Mouse (Mus musculus): ENCODE results near the gene Hist1h2ah.

Hist1h2ah gene

GRCm38 (mm10) chr13:22008707-22009106 is 26.7 kb downstream of the Hist1h2ah start:
- no peak for DNase-seq

- no peak for DNase-seq
Observed at GRCm38 (mm10) chr13:22007872-22008271, 27.5 kb downstream of the Hist1h2ah start.

- no peak for DNase-seq
Observed at GRCm38 (mm10) chr13:22007121-22007510, 28.3 kb downstream of the Hist1h2ah start.

GRCm38 (mm10) chr13:22006334-22007120 is 28.8 kb downstream of the Hist1h2ah start:
- peak; percentile 44 to 46 for DNase-seq

- DNase-seq, result peak; percentile 36 to 54
Observed at GRCm38 (mm10) chr13:22005605-22006333, 29.6 kb downstream of the Hist1h2ah start.

GRCm38 (mm10) chr13:22001823-22002222 is 33.5 kb downstream of the Hist1h2ah start:
- DNase-seq, result no peak

DNA sequence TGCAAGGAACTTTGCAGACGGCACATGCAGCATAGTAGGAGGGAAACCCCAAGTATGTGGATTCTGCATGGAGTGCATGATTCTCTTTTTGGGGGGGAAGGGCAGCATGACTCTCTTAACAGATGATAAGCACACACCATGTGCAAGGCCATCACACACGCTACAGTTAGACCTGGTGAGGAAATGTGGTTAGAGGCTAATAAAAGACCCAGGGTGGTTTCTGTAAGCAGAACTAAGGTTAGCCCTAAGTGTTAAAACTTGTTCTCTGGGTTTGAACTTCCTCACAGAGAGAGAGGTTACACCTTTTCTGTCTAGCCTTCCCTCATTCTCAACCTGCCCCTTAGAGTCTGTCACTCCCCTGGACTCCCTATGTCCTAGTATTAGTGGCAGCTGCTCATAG is 34.0 kb downstream of the Hist1h2ah start:
- DNase-seq, result no peak

DNA sequence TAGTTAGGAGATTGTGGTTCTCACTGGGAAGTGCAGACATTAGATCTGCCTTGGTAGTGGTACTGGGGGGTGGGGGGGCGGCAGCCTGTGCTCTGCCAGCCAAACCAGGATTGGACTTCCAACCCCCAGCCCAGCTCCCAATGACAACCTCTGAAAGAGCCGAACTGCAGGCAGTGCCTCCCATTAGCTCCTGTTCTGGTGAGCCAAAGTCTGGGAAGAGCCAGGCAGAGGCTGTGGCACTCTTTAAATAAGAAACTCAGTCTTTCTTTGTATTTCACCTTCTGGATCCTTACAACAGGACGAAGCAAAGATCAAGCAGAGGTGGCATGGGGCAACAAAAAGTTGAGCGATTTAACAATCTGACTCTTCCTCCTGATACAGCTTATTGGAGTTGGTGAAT is 36.2 kb downstream of the Hist1h2ah start:
- no peak for DNase-seq

DNA sequence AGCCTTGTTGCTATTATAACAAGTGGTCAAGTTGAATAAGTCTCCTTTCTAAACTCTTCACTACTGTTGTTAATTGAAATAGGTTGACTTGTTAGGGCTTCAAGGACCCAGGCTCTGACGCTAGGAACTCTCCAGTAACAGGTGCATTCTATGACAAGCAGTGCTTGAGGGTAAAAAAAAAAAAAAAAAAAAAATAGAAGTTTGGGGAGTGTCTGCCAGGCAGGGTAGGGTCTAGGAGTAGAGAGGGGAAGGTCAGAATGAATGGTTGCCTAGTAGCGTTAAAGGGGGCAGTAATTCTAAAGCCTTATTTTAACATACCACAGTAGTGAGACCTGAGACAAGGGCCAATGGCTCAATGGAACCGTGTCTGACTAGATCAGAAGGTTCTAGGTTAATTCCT is 37.0 kb downstream of the Hist1h2ah start:
- DNase-seq, result no peak

DNA sequence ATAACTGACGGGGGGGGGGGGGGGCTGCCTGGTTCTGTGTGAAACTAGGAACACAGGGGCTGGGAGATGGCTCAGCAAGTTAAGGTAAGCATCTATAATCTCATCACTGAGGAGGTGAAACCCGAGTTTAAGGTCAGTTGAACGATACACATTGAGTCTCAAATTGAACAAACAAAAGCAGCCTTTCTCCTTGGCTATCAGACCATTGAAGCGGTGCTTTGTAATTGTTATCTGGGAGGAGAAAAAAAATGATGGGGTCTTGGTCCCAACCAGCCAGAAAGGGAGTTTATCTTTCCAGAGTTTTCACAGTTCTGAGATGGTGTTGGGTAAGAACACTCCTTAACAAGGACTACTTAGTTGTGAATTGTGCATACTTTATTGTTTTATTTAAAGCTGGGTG is 37.5 kb downstream of the Hist1h2ah start:
- no peak for DNase-seq

GRCm38 (mm10) chr13:21997201-21997820 is 38.1 kb downstream of the Hist1h2ah start:
- peak in 1 of 2 experiments; percentile 43 for DNase-seq

- DNase-seq, result peak in 1 of 2 experiments; percentile 37
Observed at GRCm38 (mm10) chr13:21996840-21997185, 38.6 kb downstream of the Hist1h2ah start.

DNA sequence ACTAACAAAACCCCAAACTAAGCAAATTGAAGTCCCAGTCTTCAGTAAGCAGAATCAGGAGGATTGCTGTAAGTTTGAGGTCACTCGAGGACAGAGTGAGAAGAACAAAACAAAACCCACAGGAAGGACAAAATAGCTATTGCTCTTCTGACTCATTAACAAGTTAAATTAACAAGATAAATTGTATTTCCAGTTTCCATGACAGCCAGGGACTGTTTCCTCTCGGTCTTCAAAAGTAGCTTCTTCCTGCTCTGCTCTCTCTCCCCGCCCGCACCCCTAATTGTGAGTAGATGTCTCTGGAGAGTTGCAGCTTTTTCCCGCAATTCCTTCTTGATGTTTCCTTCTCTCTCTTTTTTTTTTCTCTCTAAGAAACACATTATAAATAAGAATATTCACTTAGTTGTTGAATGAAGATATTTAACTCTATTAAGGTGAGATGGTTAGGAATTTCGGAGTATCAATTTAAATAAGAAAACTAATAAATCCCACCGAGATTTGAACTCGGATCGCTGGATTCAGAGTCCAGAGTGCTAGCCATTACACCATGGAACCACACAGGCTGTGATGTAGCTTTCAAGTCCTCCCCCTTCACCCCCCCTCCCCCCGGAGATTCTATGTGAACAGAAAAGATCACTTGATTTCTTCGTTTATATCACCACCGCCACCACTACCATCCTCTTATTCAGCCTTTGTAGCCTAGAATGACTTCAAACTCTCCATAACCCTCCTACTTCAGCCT is 39.1 kb downstream of the Hist1h2ah start:
- peak in 1 of 2 experiments; percentile 38 for DNase-seq

DNA sequence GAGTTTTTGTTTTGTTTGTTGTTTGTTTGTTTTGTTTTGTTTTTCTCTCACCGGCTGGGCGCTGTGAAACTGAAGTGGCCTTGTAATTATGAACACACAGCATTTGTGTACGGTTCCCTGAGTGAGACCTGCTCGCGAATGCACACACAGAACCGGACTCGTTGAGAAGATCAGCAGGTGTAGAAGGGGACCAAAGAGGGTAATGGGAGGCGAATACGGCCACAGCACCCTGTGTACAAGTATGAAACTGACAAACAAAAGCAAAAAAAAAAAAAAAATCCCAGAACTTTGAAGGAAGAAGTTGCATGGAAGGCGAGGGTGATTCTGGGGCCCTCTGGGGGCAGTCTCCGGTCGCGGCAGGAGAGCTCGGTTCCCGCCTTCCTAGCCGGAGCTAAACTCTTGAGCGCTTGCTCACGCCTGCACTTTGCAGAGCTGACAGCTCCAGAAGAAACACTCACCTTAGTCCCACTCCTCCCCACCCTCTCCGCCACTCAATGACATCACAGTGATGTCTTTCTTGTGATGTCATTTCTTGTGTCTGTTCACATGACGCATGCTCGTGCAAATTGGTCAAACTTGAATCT is 39.9 kb downstream of the Hist1h2ah start:
- peak; percentile 27 to 44 for DNase-seq

GRCm38 (mm10) chr13:21994896-21995295 is 40.5 kb downstream of the Hist1h2ah start:
- no peak for DNase-seq

- DNase-seq, result peak; percentile 53 to 56
Observed at GRCm38 (mm10) chr13:21993957-21994738, 41.2 kb downstream of the Hist1h2ah start.

DNA sequence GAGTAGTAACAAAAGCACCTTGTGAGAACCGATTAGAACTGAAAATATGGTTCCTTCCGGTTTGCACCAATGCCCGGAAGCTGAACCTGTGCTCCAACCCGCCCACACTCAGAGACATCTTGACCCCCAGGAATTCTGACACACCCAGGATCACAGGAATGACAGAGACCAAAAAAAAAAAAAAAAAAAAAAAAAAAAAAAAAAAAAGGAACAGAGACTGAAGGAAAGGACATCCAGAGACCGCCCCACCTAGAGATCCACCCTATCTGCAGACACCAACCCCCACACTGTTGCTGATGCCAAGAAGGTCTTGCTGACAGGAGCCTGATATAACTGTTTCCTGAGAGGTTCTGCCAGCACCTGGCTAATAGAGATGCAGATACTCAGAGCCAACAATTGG is 42.8 kb downstream of the Hist1h2ah start:
- no peak for DNase-seq
